Mouse (Mus musculus): ENCODE results near the gene Dennd4b. TPM values are rescaled to one million over a fixed set of nuclear protein-coding genes. Genes with fewer than 3 reads are reported as not detected.

The Dennd4b gene
- polyA plus RNA-seq, 1 experiment from 2014 or later = 5.6 TPM

GRCm38 (mm10) chr3:90314241-90314640, 49.3 kb downstream of the Dennd4b start:
- no peak overlapping the region for H3K27ac ChIP-seq
- no peak overlapping the region for H3K4me3 ChIP-seq
- no peak for ATAC-seq (ENCODE audit: insufficient number of reproducible peaks, insufficient read depth, low FRiP score, low TSS enrichment, low read depth)
- H3K9ac ChIP-seq = no peak overlapping the region
- no peaks in the 10 kb centered on the region for H3K27me3 ChIP-seq
- no peaks in the 10 kb centered on the region for H3K9me3 ChIP-seq
- no peaks in the 10 kb centered on the region for H3K4me1 ChIP-seq
- H3K36me3 ChIP-seq = no peaks in the 10 kb centered on the region
- no peak overlapping the region for H3K4me2 ChIP-seq

DNA sequence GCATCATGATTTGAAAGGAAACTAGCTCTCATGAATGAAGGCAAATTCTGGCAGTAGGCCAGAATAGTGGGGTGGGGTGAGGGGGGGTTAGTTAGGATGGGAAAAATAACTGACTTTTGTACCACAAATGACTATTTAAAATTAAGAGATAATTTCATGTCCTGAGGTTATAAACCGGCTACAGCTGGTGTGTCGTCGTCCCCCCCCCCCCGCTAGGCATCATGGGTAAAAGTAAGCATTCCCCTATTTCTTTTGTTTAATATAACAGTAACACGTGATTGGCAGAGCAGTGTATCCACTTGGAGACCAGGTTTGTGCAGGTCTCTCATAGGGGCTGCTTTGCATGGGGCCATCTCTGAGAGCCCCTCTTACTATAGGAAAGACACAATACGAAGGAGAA, 57.3 kb downstream of the Dennd4b start:
- no peak overlapping the region for H3K9ac ChIP-seq
- no peaks in the 10 kb centered on the region for H3K9me3 ChIP-seq
- 44% methylated on average over 6 of the region's 6 CpGs for WGBS
- H3K4me3 ChIP-seq = no peak overlapping the region; the same call in 1 of the 2 replicates
- no peaks in the 10 kb centered on the region for H3K27me3 ChIP-seq
- ATAC-seq (ENCODE audit: insufficient number of reproducible peaks, insufficient read depth, low FRiP score, low TSS enrichment, low read depth) = no peak
- peak overlapping the region; percentile 68; the same call in 1 of the 2 replicates for H3K27ac ChIP-seq
- peaks cover 22% of the 10 kb centered on the region for H3K4me1 ChIP-seq
- H3K4me2 ChIP-seq = peak overlapping the region; percentile 38
- H3K36me3 ChIP-seq = no peaks in the 10 kb centered on the region

DNA sequence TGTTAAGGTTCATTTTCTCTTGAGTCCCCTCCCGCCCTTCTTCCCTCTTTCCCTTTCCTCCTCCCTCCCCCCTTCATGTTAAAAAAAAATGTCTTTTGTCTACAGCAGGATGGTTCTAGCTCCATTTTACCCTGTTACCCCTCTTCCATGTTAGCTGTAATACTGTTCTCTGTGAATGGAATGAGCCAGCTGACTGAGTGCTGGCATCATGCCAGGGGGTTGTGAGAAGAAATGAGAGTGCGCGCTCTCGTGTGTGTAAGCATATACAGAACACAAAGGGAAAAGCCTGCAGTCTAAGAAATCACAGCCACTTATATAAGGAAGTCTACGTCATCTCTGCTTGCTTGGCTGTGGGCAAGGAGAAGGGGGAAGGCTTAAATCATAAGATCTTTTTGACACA, 58.1 kb downstream of the Dennd4b start:
- H3K27me3 ChIP-seq = no peaks in the 10 kb centered on the region
- no peak overlapping the region for H3K4me3 ChIP-seq
- peak overlapping the region; percentile 38 for H3K4me2 ChIP-seq
- peak overlapping the region; percentile 64 for H3K27ac ChIP-seq
- no peaks in the 10 kb centered on the region for H3K36me3 ChIP-seq
- no peak overlapping the region for H3K9ac ChIP-seq
- 14% methylated on average over 5 of the region's 5 CpGs for WGBS
- H3K9me3 ChIP-seq = no peaks in the 10 kb centered on the region
- peaks cover 22% of the 10 kb centered on the region for H3K4me1 ChIP-seq
- ATAC-seq (ENCODE audit: insufficient number of reproducible peaks, insufficient read depth, low FRiP score, low TSS enrichment, low read depth) = peak; percentile 76; the same call in 1 of the 2 replicates

Small RNAs within 50 kb of the gene (microRNA-seq; reads per million reads assigned to microRNA genes)
- gene Mir7012 = not detected

Other genes with a start within 250 kb of the Dennd4b start
- 146 and 149 TPM in 2 replicates for gene 4933434E20Rik, start 213.5 kb upstream of the Dennd4b start, polyA plus RNA-seq (2015; fragmentation: Nextera tagmentation; extraction: Ambion mirVana)
- 231 and 255 TPM in 2 replicates for gene Ubap2l, start 212.6 kb upstream of the Dennd4b start, polyA plus RNA-seq (2015; fragmentation: Nextera tagmentation; extraction: Ambion mirVana)
- 496 and 525 TPM in 2 replicates for gene Tpm3, start 192.5 kb upstream of the Dennd4b start, polyA plus RNA-seq (2015; fragmentation: Nextera tagmentation; extraction: Ambion mirVana)
- gene Nup210l, start 161.1 kb upstream of the Dennd4b start, polyA plus RNA-seq (2015; fragmentation: Nextera tagmentation; extraction: Ambion mirVana) = 0.30 and 0.44 TPM in 2 replicates
- gene Rps27, start 51.5 kb upstream of the Dennd4b start, polyA plus RNA-seq (2015; fragmentation: Nextera tagmentation; extraction: Ambion mirVana) = 1,327 and 1,965 TPM in 2 replicates
- gene Rab13, start 51.5 kb upstream of the Dennd4b start, polyA plus RNA-seq (2015; fragmentation: Nextera tagmentation; extraction: Ambion mirVana) = 35.4 and 38.9 TPM in 2 replicates
- 107 and 113 TPM in 2 replicates for gene Jtb, start 33.6 kb upstream of the Dennd4b start, polyA plus RNA-seq (2015; fragmentation: Nextera tagmentation; extraction: Ambion mirVana)
- gene Creb3l4, start 21.7 kb upstream of the Dennd4b start, polyA plus RNA-seq (2015; fragmentation: Nextera tagmentation; extraction: Ambion mirVana) = 8.9 and 9.1 TPM in 2 replicates
- 86.2 and 92.6 TPM in 2 replicates for gene Slc39a1, start 17.0 kb upstream of the Dennd4b start, polyA plus RNA-seq (2015; fragmentation: Nextera tagmentation; extraction: Ambion mirVana)
- gene Crtc2, start 11.0 kb upstream of the Dennd4b start, polyA plus RNA-seq (2015; fragmentation: Nextera tagmentation; extraction: Ambion mirVana) = 25.9 and 26.9 TPM in 2 replicates
- gene Gatad2b, start 28.0 kb downstream of the Dennd4b start, polyA plus RNA-seq (2015; fragmentation: Nextera tagmentation; extraction: Ambion mirVana) = 19.0 and 24.5 TPM in 2 replicates
- 39.6 and 44.3 TPM in 2 replicates for gene Slc27a3, start 124.8 kb downstream of the Dennd4b start, polyA plus RNA-seq (2015; fragmentation: Nextera tagmentation; extraction: Ambion mirVana)
- 31.0 and 31.1 TPM in 2 replicates for gene Ints3, start 168.4 kb downstream of the Dennd4b start, polyA plus RNA-seq (2015; fragmentation: Nextera tagmentation; extraction: Ambion mirVana)
- gene Npr1, start 200.7 kb downstream of the Dennd4b start, polyA plus RNA-seq (2015; fragmentation: Nextera tagmentation; extraction: Ambion mirVana) = 2.8 and 5.0 TPM in 2 replicates
- gene Ilf2, start 210.9 kb downstream of the Dennd4b start, polyA plus RNA-seq (2015; fragmentation: Nextera tagmentation; extraction: Ambion mirVana) = 265 and 286 TPM in 2 replicates
- 85.5 and 100 TPM in 2 replicates for gene Snapin, start 225.8 kb downstream of the Dennd4b start, polyA plus RNA-seq (2015; fragmentation: Nextera tagmentation; extraction: Ambion mirVana)
- 187 and 195 TPM in 2 replicates for gene Chtop, start 244.3 kb downstream of the Dennd4b start, polyA plus RNA-seq (2015; fragmentation: Nextera tagmentation; extraction: Ambion mirVana)
- 13.5 and 16.5 TPM in 2 replicates for gene S100a1, start 249.2 kb downstream of the Dennd4b start, polyA plus RNA-seq (2015; fragmentation: Nextera tagmentation; extraction: Ambion mirVana)
- gene S100a13, start 249.2 kb downstream of the Dennd4b start, polyA plus RNA-seq (2015; fragmentation: Nextera tagmentation; extraction: Ambion mirVana) = 24.2 and 26.7 TPM in 2 replicates